Mouse (Mus musculus): Measurements from ENCODE around the gene Cacnb2. TPM values are rescaled to one million over a fixed set of nuclear protein-coding genes. Genes with fewer than 3 reads are reported as not detected.

Cacnb2 gene
- total RNA-seq, 2 experiments from 2014 or later, result 54.6 to 59.3 TPM

- DNase-seq (ENCODE audit: low spot score in 2 of 2), result no peak
These were observed 358.1 kb downstream of the Cacnb2 start for GRCm38 (mm10) chr2:14960963-14961488.

- no peak for DNase-seq (ENCODE audit: low spot score in 2 of 2)
These were observed 358.6 kb downstream of the Cacnb2 start for GRCm38 (mm10) chr2:14961493-14961892.

- no peak for DNase-seq (ENCODE audit: low spot score in 2 of 2)
These were observed 381.1 kb downstream of the Cacnb2 start for GRCm38 (mm10) chr2:14984029-14984428.

- DNase-seq (ENCODE audit: low spot score in 2 of 2), result no peak
These were observed 385.6 kb downstream of the Cacnb2 start for GRCm38 (mm10) chr2:14988451-14988850.

- no peak for DNase-seq (ENCODE audit: low spot score in 2 of 2)
These were observed 386.5 kb downstream of the Cacnb2 start for GRCm38 (mm10) chr2:14989350-14989749.

GRCm38 (mm10) chr2:14992531-14992930 is 389.6 kb downstream of the Cacnb2 start:
- no peak for DNase-seq (ENCODE audit: low spot score in 2 of 2)

- DNase-seq (ENCODE audit: low spot score in 2 of 2), result peak in 1 of 2 experiments; percentile 14
These were observed 393.1 kb downstream of the Cacnb2 start for GRCm38 (mm10) chr2:14996036-14996435.

- no peak for DNase-seq (ENCODE audit: low spot score in 2 of 2)
These were observed 394.9 kb downstream of the Cacnb2 start for GRCm38 (mm10) chr2:14997836-14998235.

- DNase-seq (ENCODE audit: low spot score in 2 of 2), result no peak
These were observed 404.6 kb downstream of the Cacnb2 start for GRCm38 (mm10) chr2:15007531-15007930.

- DNase-seq (ENCODE audit: low spot score in 2 of 2), result no peak
These were observed 405.2 kb downstream of the Cacnb2 start for GRCm38 (mm10) chr2:15008072-15008471.

GRCm38 (mm10) chr2:15026817-15027216 is 423.9 kb downstream of the Cacnb2 start:
- no peak for DNase-seq (ENCODE audit: low spot score in 2 of 2)

- DNase-seq (ENCODE audit: low spot score in 2 of 2), result no peak
These were observed 424.9 kb downstream of the Cacnb2 start for GRCm38 (mm10) chr2:15027816-15028215.

Other genes with a start within 250 kb of the Cacnb2 start
- 10 to 100 TPM; 28.1 to 31.1 TPM for gene Slc39a12, start 214.8 kb upstream of the Cacnb2 start, total RNA-seq (2021)

All from layer of hippocampus, postnatal 10 days (tissue).